Mouse (Mus musculus) midbrain, embryonic 14.5 days (tissue): ENCODE results near the gene Syap1. TPM values are rescaled to one million over a fixed set of nuclear protein-coding genes. Genes with fewer than 3 reads are reported as not detected.

Experiments used
- microRNA counts: library from miRNA; unstranded; fragments of <30 nt; microRNA quantifications from one replicate; lab custom pipeline; 2016
- microRNA-seq: library from miRNA; unstranded; fragments of <30 nt; microRNA quantifications from one replicate; pipeline ENCODE4, GENCODE M21; 2016
- polyA plus RNA-seq: library from polyadenylated mRNA; unstranded; fragments of >200 nt; fragmentation: Nextera tagmentation; extraction: Ambion mirVana; gene quantifications from 2 replicates; pipeline ENCODE4 v1.2.1, GENCODE M21; 2014

Gene Syap1
- polyA plus RNA-seq, 1 experiment from 2014 or later: 35.3 TPM

MicroRNAs encoded within 50 kb of the gene (microRNA counts, 519-probe panel; counts per million panel counts)
- not detected for microRNA mmu-miR-3473 (lab: Ali Mortazavi, UCI)

Small RNA genes lying within 50 kb of the gene (microRNA-seq; reads per million reads assigned to microRNA genes)
- gene Mir3473a: not detected

Other genes starting within 250 kb of the Syap1 start
- gene Reps2, start 244.8 kb downstream of the Syap1 start, polyA plus RNA-seq: 4.3 and 4.9 TPM in 2 replicates
- 192 and 214 TPM in 2 replicates for gene Rbbp7, start 128.0 kb downstream of the Syap1 start, polyA plus RNA-seq
- 13.4 and 15.0 TPM in 2 replicates for gene Txlng, start 59.0 kb downstream of the Syap1 start, polyA plus RNA-seq
- 90.2 and 116 TPM in 2 replicates for gene Ctps2, start 12.8 kb upstream of the Syap1 start, polyA plus RNA-seq
- 0.51 TPM in 1 of 2 replicates, not detected in the other for gene S100g, start 76.2 kb upstream of the Syap1 start, polyA plus RNA-seq